Mouse (Mus musculus): ENCODE measurements at regions not wholly inside any gene's neighbourhood (a gene's known extent, or its start where the extent isn't known, plus 50 kb on each side); places are given as distances from the start of the nearest gene placed in this dataset.
A peak's percentile ranks its signal among the peaks of the same experiment; 100 is the strongest.
"Not testable (repeated sequence)": the region's sequence is repeated elsewhere in the genome, so short reads cannot be mapped to it uniquely, and the experiment has no call there.

DNA sequence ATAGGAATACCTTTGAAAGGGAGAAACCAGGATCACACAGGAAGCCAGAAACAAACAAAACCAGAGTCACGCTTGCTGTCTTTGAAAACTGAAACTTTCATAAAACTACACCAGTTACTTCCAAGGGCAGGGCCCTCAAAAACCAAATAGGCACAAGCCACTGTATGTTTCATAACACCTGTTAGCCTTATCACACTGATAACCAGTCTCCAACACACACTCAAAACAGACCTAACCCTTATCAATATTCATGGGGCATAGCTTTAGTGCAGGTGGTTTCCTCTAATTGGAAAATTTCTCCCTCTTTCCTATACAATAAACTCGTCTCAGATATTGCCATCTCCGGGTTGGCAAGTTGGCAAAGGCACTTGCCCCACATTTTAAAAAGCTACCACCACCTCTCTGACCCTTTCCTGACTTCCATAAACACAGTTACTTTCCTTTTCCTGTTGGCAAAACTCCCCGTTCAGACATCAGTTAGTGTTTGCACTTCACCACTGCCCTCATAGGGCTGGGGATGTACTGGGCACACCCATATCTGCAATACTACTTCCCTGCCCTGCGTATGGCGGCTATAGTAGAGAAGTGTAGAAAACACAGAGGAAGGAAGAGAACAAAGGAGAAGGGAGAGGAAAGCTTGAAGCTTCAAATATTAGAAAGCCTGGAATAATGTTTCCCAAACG, 169.1 kb upstream of the Col8a1 start:
- intact Hi-C loops (cut with DNase I): no loop called here

DNA sequence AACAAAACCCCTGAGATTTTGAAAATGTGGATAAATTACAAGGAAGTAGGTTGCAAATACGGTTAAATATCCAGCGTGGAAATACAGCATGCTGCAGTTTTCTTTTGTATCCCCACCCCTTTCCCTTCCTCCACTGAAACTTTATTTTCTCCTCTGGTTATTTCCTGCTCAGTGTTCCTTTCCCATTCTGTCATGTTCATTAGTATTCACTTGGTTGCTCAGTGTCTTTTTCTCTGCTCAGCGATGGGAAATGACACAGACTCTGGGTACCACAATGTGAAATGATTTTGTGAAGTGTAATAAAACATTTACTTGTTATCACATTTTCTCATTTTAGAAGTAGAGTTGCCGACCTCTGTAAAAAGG, 169.6 kb upstream of the Col8a1 start:
- DNase-seq: no peak
- intact Hi-C loops (cut with DNase I): no loop called here

More for the DNA sequence above, 169.1 kb upstream of the Col8a1 start:
- no peak for DNase-seq

DNA sequence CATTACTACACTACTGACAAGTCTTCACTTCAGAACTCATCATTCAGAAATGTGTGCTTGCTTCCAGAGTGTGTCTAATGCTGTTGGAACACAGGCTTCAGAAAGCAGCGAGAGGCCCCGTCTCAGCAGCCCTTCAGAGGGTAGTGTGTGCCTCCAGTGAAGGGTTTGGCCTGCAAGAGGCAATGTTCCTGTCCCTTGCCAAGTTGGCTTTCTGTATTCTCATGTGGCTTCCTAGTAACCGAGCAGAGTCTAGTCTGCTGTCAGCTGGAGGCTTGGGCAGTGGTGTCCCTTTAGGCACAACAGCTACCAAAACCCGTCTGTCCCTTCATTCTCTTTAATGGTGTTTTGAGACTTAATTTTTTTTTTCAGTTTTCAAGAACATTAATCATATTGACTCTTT, 173.3 kb upstream of the Col8a1 start:
- peak; percentile 61 for DNase-seq
- intact Hi-C loops (cut with DNase I): no loop called here

- peak; percentile 20 for DNase-seq
- intact Hi-C loops (cut with DNase I): no loop called here
Observed at GRCm38 (mm10) chr16:57928301-57928700, 173.8 kb upstream of the Col8a1 start.

GRCm38 (mm10) chr16:57929151-57929764, 174.7 kb upstream of the Col8a1 start:
- intact Hi-C loops (cut with DNase I): no loop called here
- DNase-seq: no peak

- intact Hi-C loops (cut with DNase I): no loop called here
- no peak for DNase-seq
Observed at GRCm38 (mm10) chr16:57945404-57945803, 190.9 kb upstream of the Col8a1 start.

DNA sequence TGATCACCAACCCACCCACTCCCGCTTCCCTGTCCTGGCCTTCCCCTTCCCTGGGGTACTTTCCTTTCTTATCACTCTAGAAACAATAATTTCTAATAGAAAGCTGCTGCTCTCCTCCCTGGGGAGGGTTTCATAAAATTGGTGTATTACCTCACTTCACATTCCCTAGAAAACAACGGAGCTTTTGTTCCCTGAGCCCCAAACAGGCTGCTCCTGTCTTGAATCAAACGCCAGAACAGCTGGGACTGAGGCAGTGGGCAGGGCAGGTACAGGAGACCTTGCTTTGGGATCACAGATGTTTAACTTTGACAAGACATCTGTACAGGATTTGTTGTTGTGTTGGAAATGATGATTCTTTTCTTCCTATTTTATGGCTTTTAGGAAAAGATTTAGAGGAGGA, 192.8 kb upstream of the Col8a1 start:
- intact Hi-C loops (cut with DNase I): no loop called here
- DNase-seq: no peak

- intact Hi-C loops (cut with DNase I): no loop called here
- no peak for DNase-seq
Observed at GRCm38 (mm10) chr16:57949680-57950079, 195.1 kb upstream of the Col8a1 start.

GRCm38 (mm10) chr16:57970956-57971355, 216.4 kb upstream of the Col8a1 start:
- no peak for DNase-seq
- intact Hi-C loops (cut with DNase I): no loop called here

DNA sequence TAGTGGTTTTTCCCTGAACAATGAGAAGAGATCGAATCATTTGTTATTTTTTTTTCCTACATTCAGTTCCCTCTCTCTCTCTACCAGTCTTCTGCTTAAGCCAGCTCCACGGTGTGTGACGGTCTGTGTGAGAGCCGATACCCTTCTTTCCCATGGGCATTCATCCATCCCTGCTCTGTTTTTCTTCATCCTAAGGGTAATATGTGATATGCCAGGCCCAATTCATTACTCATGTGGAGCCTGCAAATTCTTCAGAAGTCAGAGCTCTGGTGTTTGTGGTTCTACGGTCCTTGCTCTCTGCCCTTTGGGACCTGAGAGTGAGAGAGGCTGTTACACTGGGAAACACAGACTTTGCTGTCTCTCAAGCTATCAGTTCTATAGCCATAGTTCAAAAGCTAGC, 229.6 kb upstream of the Col8a1 start:
- intact Hi-C loops (cut with DNase I): no loop called here
- no peak for DNase-seq

- peak; percentile 1 for DNase-seq
- intact Hi-C loops (cut with DNase I): no loop called here
Observed at GRCm38 (mm10) chr16:58005740-58006139, 251.2 kb upstream of the Col8a1 start.

GRCm38 (mm10) chr16:58013557-58013956, 259.0 kb upstream of the Col8a1 start:
- intact Hi-C loops (cut with DNase I): no loop called here
- DNase-seq: no peak

- intact Hi-C loops (cut with DNase I): no loop called here
- DNase-seq: no peak
Observed at GRCm38 (mm10) chr16:58027525-58027924, 273.0 kb upstream of the Col8a1 start.

GRCm38 (mm10) chr16:58028541-58028940, 274.0 kb upstream of the Col8a1 start:
- peak; percentile 15 for DNase-seq
- intact Hi-C loops (cut with DNase I): not testable (repeated sequence)

- peak; percentile 53 for DNase-seq
Observed at GRCm38 (mm10) chr16:58029674-58030073, 275.1 kb upstream of the Col8a1 start.

DNA sequence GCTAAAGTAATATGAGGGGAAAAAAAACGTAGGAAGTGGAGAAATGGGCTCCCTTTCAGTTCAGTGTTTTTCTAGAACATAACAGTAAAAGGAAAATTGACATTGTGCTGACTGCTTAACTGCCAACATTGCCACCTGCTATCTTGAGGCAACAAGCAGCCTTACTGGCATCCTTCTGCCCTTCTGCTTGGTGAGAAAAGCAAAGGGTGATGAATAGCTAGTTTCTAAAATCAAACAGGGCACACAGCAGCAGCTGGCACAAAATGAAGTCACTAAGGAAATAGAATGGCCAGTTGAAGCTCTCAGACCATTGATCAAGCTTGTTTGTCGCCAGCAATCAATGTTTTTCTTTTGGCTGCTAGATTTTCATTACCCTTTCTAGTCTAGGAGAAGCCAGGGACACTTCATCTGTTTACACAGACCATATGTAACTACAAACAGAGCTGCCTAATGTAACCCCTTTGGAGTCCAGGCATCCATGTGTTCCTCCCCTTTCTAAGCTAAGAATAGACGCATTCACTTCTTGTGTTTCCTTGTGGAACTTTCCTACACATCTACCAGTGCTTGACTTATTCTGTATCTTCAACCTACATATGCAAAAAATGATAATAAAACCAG, 314.2 kb upstream of the Col8a1 start:
- DNase-seq: peak; percentile 10

More at GRCm38 (mm10) chr16:58029674-58030073, 275.1 kb upstream of the Col8a1 start:
- intact Hi-C loops (cut with DNase I): no loop called here

DNA sequence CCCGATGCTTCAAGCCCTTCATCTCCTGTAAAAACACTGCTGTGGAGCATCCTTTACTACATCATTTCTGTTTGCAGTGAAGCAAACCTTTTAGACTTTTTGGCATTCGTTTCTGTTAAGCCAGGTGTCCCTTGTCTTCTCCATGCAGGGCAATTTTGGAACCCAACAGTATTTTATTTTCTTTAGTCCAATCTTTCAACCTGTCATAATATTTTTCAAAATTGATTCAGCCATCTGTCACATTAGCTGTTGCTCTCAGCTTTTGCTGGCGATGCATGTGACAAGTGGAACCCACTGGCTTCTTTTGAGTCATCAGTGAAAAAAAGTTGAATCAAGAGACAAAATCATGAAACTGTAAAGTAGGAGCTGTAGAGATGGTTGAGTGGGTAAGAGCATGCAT, 317.9 kb upstream of the Col8a1 start:
- intact Hi-C loops (cut with DNase I): no loop called here
- DNase-seq: no peak

More for the DNA sequence above, 314.2 kb upstream of the Col8a1 start:
- intact Hi-C loops (cut with DNase I): no loop called here

GRCm38 (mm10) chr16:58100351-58100750, 307.9 kb upstream of the Dcbld2 start:
- DNase-seq: no peak
- intact Hi-C loops (cut with DNase I): no loop called here

GRCm38 (mm10) chr16:58110452-58110851, 297.8 kb upstream of the Dcbld2 start:
- peak; percentile 2 for DNase-seq
- intact Hi-C loops (cut with DNase I): no loop called here

DNA sequence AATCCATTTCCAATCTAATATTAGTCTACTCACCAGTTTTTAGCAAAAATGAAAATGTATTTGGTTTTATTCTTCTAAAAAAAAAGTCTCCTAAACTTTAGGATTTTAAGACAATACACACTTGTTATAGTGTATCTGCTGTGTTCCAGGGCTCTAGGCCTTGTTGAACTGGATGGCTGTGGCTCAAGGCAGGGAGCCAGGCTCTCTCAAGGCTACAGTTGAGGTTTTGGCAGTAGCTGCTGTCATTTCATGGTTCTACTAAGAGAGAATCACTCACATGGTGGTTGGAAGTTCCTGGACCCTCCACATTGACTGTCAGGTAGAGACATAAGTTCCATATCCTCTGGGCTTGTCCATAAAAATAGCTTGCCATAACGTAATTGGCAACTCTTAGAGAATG, 282.2 kb upstream of the Dcbld2 start:
- DNase-seq: peak; percentile 19
- intact Hi-C loops (cut with DNase I): no loop called here

DNA sequence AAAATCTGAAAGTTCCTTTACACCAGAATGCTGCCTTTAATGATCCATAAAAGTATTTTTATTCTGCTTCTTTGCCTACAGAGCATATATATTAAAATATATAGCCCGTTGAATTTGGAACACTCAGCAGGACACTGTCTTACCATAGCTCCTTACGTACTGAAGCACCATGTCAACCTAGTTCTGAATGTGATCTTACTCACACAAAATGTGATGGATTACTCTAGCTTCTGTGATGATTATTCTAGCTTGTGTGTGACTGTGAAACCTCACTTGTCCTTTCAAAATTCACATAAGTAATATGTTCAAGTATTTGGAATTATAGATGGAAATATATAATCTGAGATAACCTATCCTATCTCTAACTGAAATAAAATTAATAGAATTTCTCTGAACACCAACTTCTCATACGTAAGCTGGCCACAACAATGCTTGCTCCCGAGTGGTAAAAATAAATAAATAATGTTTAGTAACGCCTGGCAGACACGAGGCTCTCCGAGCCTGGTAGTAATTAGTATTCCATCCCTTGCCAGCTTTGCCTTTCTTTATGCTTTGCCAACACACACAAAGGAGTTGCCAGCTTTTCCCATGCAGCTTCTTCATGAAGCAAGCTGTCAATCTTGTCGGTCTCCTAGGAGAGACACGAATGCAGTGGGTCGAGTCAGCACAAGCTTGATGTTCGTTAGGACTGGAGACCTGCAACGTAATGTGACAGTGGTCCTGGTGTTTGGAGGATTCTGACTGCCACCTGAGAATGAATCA, 271.9 kb upstream of the Dcbld2 start:
- DNase-seq: peak; percentile 73
- intact Hi-C loops (cut with DNase I): no loop called here
